Mouse (Mus musculus): ENCODE data around the gene Plek. TPM values are rescaled to one million over a fixed set of nuclear protein-coding genes. Genes with fewer than 3 reads are reported as not detected.

The Plek gene
- 1.2 TPM for polyA plus RNA-seq (2014; fragmentation: Illumina TruSeq; extraction: RNeasy Lipid Tissue Mini Kit (QIAGEN cat#74804); ENCODE audit: low read depth, low replicate concordance)

DNA sequence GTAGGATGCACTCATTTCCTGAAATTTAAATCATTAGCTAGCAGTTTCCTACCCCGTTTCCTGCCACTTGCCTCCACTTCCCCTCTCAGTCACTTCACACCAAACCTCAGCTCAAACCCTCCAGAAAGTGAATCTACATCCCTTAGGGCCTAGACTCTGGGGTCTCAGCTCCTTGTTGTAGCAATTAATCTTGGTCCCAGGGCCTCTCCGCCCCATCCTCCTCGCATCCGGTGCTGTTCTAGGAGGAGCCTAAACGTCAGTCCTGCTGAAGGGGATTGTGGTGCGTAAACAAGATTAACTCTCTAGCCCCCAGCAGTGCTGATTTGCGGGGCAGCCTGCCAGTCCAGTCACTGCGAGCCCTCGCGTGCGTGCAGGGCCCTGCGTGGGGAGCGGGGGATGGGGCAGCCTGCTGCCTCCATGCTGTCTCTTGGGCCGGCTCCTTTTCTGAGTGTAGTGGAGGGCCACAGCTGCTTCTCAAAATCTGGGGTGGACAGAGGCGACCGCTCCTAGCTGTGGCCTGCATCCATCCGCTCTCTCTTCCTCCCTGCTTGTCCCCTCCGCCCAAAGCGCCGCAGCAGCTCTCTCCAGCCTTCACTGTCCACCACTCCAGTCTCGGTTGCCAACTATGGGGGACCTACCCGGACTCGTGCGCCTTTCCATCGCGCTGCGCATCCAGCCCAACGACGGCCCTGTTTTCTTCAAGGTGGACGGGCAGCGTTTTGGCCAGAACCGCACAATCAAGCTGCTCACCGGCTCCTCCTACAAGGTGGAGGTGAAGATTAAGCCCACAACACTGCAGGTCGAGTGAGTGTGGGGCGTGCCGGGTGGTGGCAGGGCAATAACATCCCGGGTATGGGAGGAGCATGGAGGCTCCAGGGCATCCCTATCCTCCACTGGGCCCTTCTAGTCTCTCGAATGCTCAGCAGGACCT is at the start of gene Plek, which contains the start of gene Cnrip1:
TSS of gene Plek (minus strand) at position 837 of the 931 bp plus-strand sequence.
TSS of gene Cnrip1 (plus strand) at position 42 of the 931 bp plus-strand sequence.

DNA sequence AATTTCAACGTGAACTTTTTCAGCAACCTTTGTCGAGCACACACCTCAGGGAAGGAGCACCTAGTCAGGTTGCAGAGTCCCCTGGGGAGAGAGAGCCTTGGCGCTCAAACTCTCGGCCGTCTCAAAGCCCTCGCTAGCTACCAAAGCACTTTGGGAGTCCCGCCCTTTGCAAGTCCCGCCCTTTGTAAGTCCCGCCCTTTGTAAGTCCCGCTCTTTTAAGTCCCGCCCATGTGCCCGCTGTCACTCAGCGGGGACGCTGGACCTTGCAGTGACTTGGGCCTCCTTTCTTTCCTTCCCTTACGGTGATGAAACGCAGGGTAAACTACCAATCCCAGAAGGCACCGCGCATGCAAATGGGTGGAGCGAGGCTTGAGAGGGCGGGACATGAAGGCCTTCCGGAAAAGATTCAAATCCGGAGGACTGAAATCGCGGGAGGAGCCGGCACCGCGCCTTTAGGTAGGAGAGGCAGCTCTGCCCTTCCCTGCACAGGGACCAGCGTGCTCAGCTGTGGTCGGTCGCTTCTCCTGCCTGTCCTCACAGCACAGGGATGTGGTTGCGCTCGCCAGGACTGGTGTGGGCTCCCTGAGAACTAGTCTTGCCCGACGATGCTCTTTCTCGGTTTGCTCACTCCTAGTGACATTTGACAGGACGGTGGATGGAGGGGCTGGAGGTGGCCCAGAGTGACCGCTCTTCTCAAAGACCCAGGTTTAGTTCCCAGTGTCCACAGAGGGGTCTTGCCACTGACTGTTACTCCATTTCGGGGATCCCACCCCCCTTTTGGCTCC is 101.0 kb downstream of the Plek start, which contains the start of gene Fbxo48:
TSS of gene Fbxo48 (plus strand) at position 400 of the 785 bp plus-strand sequence.

Other genes starting within 250 kb of the Plek start
- gene Fbxo48, start 101.0 kb downstream of the Plek start, polyA plus RNA-seq (2014; fragmentation: Illumina TruSeq; extraction: RNeasy Lipid Tissue Mini Kit (QIAGEN cat#74804); ENCODE audit: low read depth, low replicate concordance) = 5.2 TPM
- 0.81 TPM for gene Cnrip1, start 795 bp downstream of the Plek start, polyA plus RNA-seq (2014; fragmentation: Illumina TruSeq; extraction: RNeasy Lipid Tissue Mini Kit (QIAGEN cat#74804); ENCODE audit: low read depth, low replicate concordance)
- gene Ppp3r1, start 106.9 kb upstream of the Plek start, polyA plus RNA-seq (2014; fragmentation: Illumina TruSeq; extraction: RNeasy Lipid Tissue Mini Kit (QIAGEN cat#74804); ENCODE audit: low read depth, low replicate concordance) = 68.7 TPM
- 19.5 TPM for gene Wdr92, start 129.7 kb upstream of the Plek start, polyA plus RNA-seq (2014; fragmentation: Illumina TruSeq; extraction: RNeasy Lipid Tissue Mini Kit (QIAGEN cat#74804); ENCODE audit: low read depth, low replicate concordance)
- gene Pno1, start 159.2 kb upstream of the Plek start, polyA plus RNA-seq (2014; fragmentation: Illumina TruSeq; extraction: RNeasy Lipid Tissue Mini Kit (QIAGEN cat#74804); ENCODE audit: low read depth, low replicate concordance) = 56.8 TPM
- 35.8 TPM for gene C1d, start 205.2 kb upstream of the Plek start, polyA plus RNA-seq (2014; fragmentation: Illumina TruSeq; extraction: RNeasy Lipid Tissue Mini Kit (QIAGEN cat#74804); ENCODE audit: low read depth, low replicate concordance)

Measured in testis, adult 10 weeks (tissue).